In the genomic region with DNA sequence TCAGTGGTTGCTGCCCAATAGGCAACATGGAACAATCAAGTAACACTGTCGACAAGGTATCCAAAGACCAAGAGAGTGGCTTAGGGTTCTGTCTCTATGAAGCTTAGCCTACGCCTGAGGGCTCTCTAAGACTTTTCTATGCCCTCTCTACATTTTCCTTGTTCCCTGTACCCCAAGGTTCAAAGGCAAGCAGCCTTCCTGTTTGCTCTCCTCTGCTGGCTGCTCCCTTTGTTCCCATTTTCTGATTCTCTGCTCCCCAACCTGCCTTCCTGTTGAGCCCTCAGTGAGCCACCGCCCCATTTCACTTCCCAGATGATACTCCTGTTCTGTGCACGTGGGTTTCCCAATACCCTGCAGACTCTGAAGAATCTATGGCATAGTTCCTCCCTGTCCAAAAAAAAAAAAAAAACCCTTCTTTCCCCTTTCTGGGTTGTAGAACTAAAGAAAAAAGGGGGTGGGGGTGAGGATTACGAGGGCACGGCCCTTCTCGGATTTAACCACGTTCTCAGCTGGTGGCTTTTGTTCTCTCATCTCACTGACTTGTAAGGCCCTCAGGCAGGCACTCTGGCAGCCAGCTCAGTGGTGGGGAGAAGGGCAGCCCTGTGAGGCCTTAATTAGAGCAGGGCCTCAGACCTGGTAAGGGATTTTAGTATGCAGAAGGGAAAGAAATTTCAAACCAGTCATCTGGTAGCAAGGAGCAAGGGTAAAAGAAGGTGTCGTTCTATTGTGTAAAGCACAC, we compare ENCODE assay signal across 9 mouse cellular contexts. TPM values are rescaled to one million over a fixed set of nuclear protein-coding genes. Genes with fewer than 3 reads are reported as not detected.
DNase-seq lines count a peak whose midpoint lies in the region; ATAC-seq lines count a peak whose summit lies in the region.
"Had no signal": no experiment of that assay in that cellular context is flagged by ENCODE, and none has a peak within 500 bp of the region (broad histone marks: within the 10 kb centered on the region; RNA-seq: fewer than 3 reads in every experiment).

No protein-coding gene starts in this region.

- H3K27ac ChIP-seq in heart, embryonic 10.5 days, result peak overlapping the region; percentile 64; the same call in 1 of the 2 replicates
- H3K27ac ChIP-seq in heart, embryonic 11.5 days (ENCODE audit: low read depth, low read length), result no peak overlapping the region
- peak overlapping the region; percentile 81 for H3K27ac ChIP-seq in forebrain, embryonic 16.5 days (ENCODE audit: low read length)
- peak overlapping the region; percentile 86 for H3K27ac ChIP-seq in midbrain, embryonic 13.5 days
- no peak overlapping the region for H3K27ac ChIP-seq in liver, embryonic 12.5 days

- 32% methylated on average over 9 of the region's 9 CpGs for WGBS in heart, embryonic 10.5 days
- WGBS in heart, embryonic 11.5 days (ENCODE audit: insufficient replicate concordance), result 40% methylated on average over 9 of the region's 9 CpGs
- 12% methylated on average over 9 of the region's 9 CpGs for WGBS in forebrain, embryonic 16.5 days
- WGBS in midbrain, embryonic 13.5 days, result 6% methylated on average over 9 of the region's 9 CpGs
- WGBS in liver, embryonic 12.5 days (ENCODE audit: insufficient replicate concordance), result 55% methylated on average over 9 of the region's 9 CpGs

- no peak overlapping the region for H3K9ac ChIP-seq in heart, embryonic 11.5 days (ENCODE audit: low read depth, low read length)
- H3K9ac ChIP-seq in forebrain, embryonic 16.5 days (replicated peaks; ENCODE audit: low read depth, low read length), result 0 out of 2 replicates have a peak overlapping the region, but pooled peaks have one; percentile 13
- H3K9ac ChIP-seq in midbrain, embryonic 13.5 days (replicated peaks), result peak overlapping the region; percentile 55
- H3K9ac ChIP-seq in liver, embryonic 12.5 days, result no peak overlapping the region

- H3K4me1 ChIP-seq in heart, embryonic 10.5 days, result peaks cover 47% of the 10 kb centered on the region
- peaks cover 37% of the 10 kb centered on the region for H3K4me1 ChIP-seq in heart, embryonic 11.5 days (ENCODE audit: control insufficient read depth, insufficient read depth, low read length)
- H3K4me1 ChIP-seq in forebrain, embryonic 16.5 days (replicated peaks; ENCODE audit: control insufficient read depth, insufficient read depth, low read length), result peaks cover 47% of the 10 kb centered on the region
- H3K4me1 ChIP-seq in midbrain, embryonic 13.5 days (replicated peaks), result peaks cover 67% of the 10 kb centered on the region
- H3K4me1 ChIP-seq in liver, embryonic 12.5 days, result peaks cover 24% of the 10 kb centered on the region

- no peaks in the 10 kb centered on the region for H3K36me3 ChIP-seq in heart, embryonic 10.5 days
- no peaks in the 10 kb centered on the region for H3K36me3 ChIP-seq in heart, embryonic 11.5 days (ENCODE audit: control insufficient read depth, insufficient read depth, low read length)
- no peaks in the 10 kb centered on the region for H3K36me3 ChIP-seq in forebrain, embryonic 16.5 days (ENCODE audit: control insufficient read depth, insufficient read depth)
- no peaks in the 10 kb centered on the region for H3K36me3 ChIP-seq in midbrain, embryonic 13.5 days
- no peaks in the 10 kb centered on the region for H3K36me3 ChIP-seq in liver, embryonic 12.5 days

- no peak overlapping the region for H3K4me3 ChIP-seq in heart, embryonic 10.5 days
- no peak overlapping the region for H3K4me3 ChIP-seq in heart, embryonic 11.5 days (ENCODE audit: low read depth, low read length)
- H3K4me3 ChIP-seq in forebrain, embryonic 16.5 days (replicated peaks; ENCODE audit: low read length), result no peak overlapping the region
- 0 out of 2 replicates have a peak overlapping the region, but pooled peaks have one; percentile 11 for H3K4me3 ChIP-seq in midbrain, embryonic 13.5 days (replicated peaks)
- no peak overlapping the region for H3K4me3 ChIP-seq in liver, embryonic 12.5 days

- no peak for ATAC-seq in heart, embryonic 11.5 days (replicated peaks; ENCODE audit: insufficient number of reproducible peaks, low FRiP score, low TSS enrichment)
- peak; percentile 79 for ATAC-seq in forebrain, embryonic 16.5 days
- ATAC-seq in midbrain, embryonic 13.5 days, result peak; percentile 86
- no peak for ATAC-seq in liver, embryonic 12.5 days

- DNase-seq in heart, embryonic 10.5 days (ENCODE audit: low spot score), result no peak
- DNase-seq in ZHBTc4 (ENCODE audit: low read depth, low spot score) (peak; percentile 84), MN1 (ENCODE audit: low spot score) (no peak)
- no peak for DNase-seq in urinary bladder, postnatal 36 days (ENCODE audit: low spot score in 2 of 2)
- DNase-seq: lung, adult 18-20 months had no signal

- H3K9me3 ChIP-seq in heart, embryonic 10.5 days, result no peaks in the 10 kb centered on the region
- no peaks in the 10 kb centered on the region for H3K9me3 ChIP-seq in heart, embryonic 11.5 days (replicated peaks; ENCODE audit: control insufficient read depth, low read length)
- no peaks in the 10 kb centered on the region for H3K9me3 ChIP-seq in forebrain, embryonic 16.5 days (ENCODE audit: control insufficient read depth, low read length)
- H3K9me3 ChIP-seq in midbrain, embryonic 13.5 days, result no peaks in the 10 kb centered on the region
- no peaks in the 10 kb centered on the region for H3K9me3 ChIP-seq in liver, embryonic 12.5 days (replicated peaks)

- H3K4me2 ChIP-seq in heart, embryonic 11.5 days, result no peak overlapping the region
- H3K4me2 ChIP-seq in forebrain, embryonic 16.5 days (ENCODE audit: low read length), result peak overlapping the region; percentile 37
- H3K4me2 ChIP-seq in midbrain, embryonic 13.5 days (replicated peaks), result peak overlapping the region; percentile 45
- no peak overlapping the region for H3K4me2 ChIP-seq in liver, embryonic 12.5 days

- H3K27me3 ChIP-seq in heart, embryonic 10.5 days (ENCODE audit: insufficient read depth, poor library complexity, severe bottlenecking), result no peaks in the 10 kb centered on the region
- H3K27me3 ChIP-seq in heart, embryonic 11.5 days (ENCODE audit: control insufficient read depth, insufficient read depth, low read length), result no peaks in the 10 kb centered on the region
- H3K27me3 ChIP-seq in forebrain, embryonic 16.5 days (replicated peaks; ENCODE audit: control insufficient read depth, insufficient read depth, low read length), result no peaks in the 10 kb centered on the region
- H3K27me3 ChIP-seq in midbrain, embryonic 13.5 days, result no peaks in the 10 kb centered on the region
- H3K27me3 ChIP-seq in liver, embryonic 12.5 days (replicated peaks), result no peaks in the 10 kb centered on the region

RNA-seq across cellular contexts. Expression of gene Zbtb38, which starts 26.9 kb away (rescaled TPM):
- polyA plus RNA-seq in heart, embryonic 10.5 days (2016; fragmentation: Nextera tagmentation; extraction: Ambion mirVana), result 13.4 and 24.5 TPM in 2 replicates
- polyA plus RNA-seq in heart, embryonic 11.5 days (2014; fragmentation: Nextera tagmentation; extraction: Ambion mirVana), result 22.7 and 24.7 TPM in 2 replicates
- 52.3 and 54.0 TPM in 2 replicates for polyA plus RNA-seq in forebrain, embryonic 16.5 days (2015; fragmentation: Nextera tagmentation; extraction: Ambion mirVana)
- 38.0 and 41.1 TPM in 2 replicates for polyA plus RNA-seq in midbrain, embryonic 13.5 days (2015; fragmentation: Nextera tagmentation; extraction: Ambion mirVana)
- 6.8 and 7.0 TPM in 2 replicates for polyA plus RNA-seq in liver, embryonic 12.5 days (2016; fragmentation: Nextera tagmentation; extraction: Ambion mirVana)

Comparison
In these comparisons a context has a peak if more than half of its experiments do, and no peak if none do; other contexts are left out.
1. H3K27ac ChIP-seq: peak in heart, embryonic 10.5 days (single experiment), forebrain, embryonic 16.5 days (single experiment) and midbrain, embryonic 13.5 days (single experiment); none in heart, embryonic 11.5 days (single experiment) and liver, embryonic 12.5 days (single experiment).
2. ATAC-seq: peak in forebrain, embryonic 16.5 days (single experiment) and midbrain, embryonic 13.5 days (single experiment); none in heart, embryonic 11.5 days (single experiment) and liver, embryonic 12.5 days (single experiment).
3. H3K4me2 ChIP-seq: peak in forebrain, embryonic 16.5 days (single experiment) and midbrain, embryonic 13.5 days (single experiment); none in heart, embryonic 11.5 days (single experiment) and liver, embryonic 12.5 days (single experiment).
4. H3K9ac ChIP-seq: peak in forebrain, embryonic 16.5 days (single experiment) and midbrain, embryonic 13.5 days (single experiment); none in heart, embryonic 11.5 days (single experiment) and liver, embryonic 12.5 days (single experiment).